Mouse (Mus musculus) CH12.LX (cell line): ENCODE results near the gene Cep112. TPM values are rescaled to one million over a fixed set of nuclear protein-coding genes. Genes with fewer than 3 reads are reported as not detected.

ENCODE experiments used
- DNase-seq: peaks from one replicate; pipeline ENCODE4 v3.0.0-alpha.2; 2013; ENCODE audit errors: extremely low read depth
- H3K27ac ChIP-seq: 2 replicates; pipeline ENCODE4 v1.5.1; 2012; ENCODE audit warnings: low read depth, mild to moderate bottlenecking, control low read depth, moderate library complexity; ENCODE audit not compliant: insufficient read depth
- H3K27me3 ChIP-seq: replicated peaks from 2 replicates; pipeline ENCODE3; 2012; ENCODE audit warnings: inconsistent platforms
- H3K36me3 ChIP-seq, 2 experiments: replicated peaks in 1 of 2; 2 replicates each; pipeline versions ENCODE3 to v1.6.1; 2012; ENCODE audit warnings: inconsistent platforms in 1 of 2, low read length in 1 of 2, mild to moderate bottlenecking in 1 of 2, mixed read lengths in 1 of 2, moderate library complexity in 1 of 2; ENCODE audit not compliant: control insufficient read depth in 1 of 2, insufficient read depth in 1 of 2
- H3K4me1 ChIP-seq, 2 experiments: 2 replicates each; pipeline ENCODE4 v1.6.1; 2012; ENCODE audit warnings: inconsistent platforms in 1 of 2, moderate library complexity in 1 of 2; ENCODE audit not compliant: insufficient read depth in 2 of 2, control insufficient read depth in 1 of 2
- H3K4me2 ChIP-seq: 2 replicates; pipeline ENCODE4 v1.6.1; 2012; ENCODE audit warnings: low read depth, mild to moderate bottlenecking, control low read depth; ENCODE audit not compliant: poor library complexity, insufficient read depth, severe bottlenecking
- H3K4me3 ChIP-seq, 3 experiments: fragments of 150-350 bp in 1 of 3; sonication (generic) in 1 of 3; replicated peaks in 1 of 3; 2 replicates each; pipeline versions ENCODE3 to v1.5.1; 2011 to 2012; ENCODE audit warnings: low read depth in 2 of 3, low read length in 2 of 3, mild to moderate bottlenecking in 2 of 3, moderate library complexity in 2 of 3, control low read depth in 1 of 3, improper control_type of control experiment in 1 of 3, inconsistent platforms in 1 of 3, mixed read lengths in 1 of 3; ENCODE audit not compliant: poor library complexity in 1 of 3
- H3K79me2 ChIP-seq: replicated peaks from 2 replicates; pipeline ENCODE4 v1.6.1; 2012; ENCODE audit warnings: mild to moderate bottlenecking, moderate library complexity; ENCODE audit not compliant: control insufficient read depth, poor library complexity, insufficient read depth, severe bottlenecking; ENCODE audit errors: extremely low read depth
- H3K9ac ChIP-seq: 2 replicates; pipeline ENCODE4 v1.6.1; 2012; ENCODE audit warnings: low read depth, mild to moderate bottlenecking, control low read depth, moderate library complexity; ENCODE audit not compliant: insufficient read depth
- H3K9me3 ChIP-seq: replicated peaks from 2 replicates; pipeline ENCODE3; 2012; ENCODE audit warnings: low read length, inconsistent platforms, mixed read lengths
- BHLHE40 ChIP-seq: IDR thresholded peaks from 2 replicates; pipeline ENCODE4 v1.6.1; 2011; ENCODE audit warnings: mild to moderate bottlenecking, low read depth, low read length, improper control_type of control experiment
- CHD1 ChIP-seq: IDR thresholded peaks from 2 replicates; pipeline ENCODE4 v1.6.1; 2012; ENCODE audit warnings: low read depth, low read length, improper control_type of control experiment, inconsistent platforms
- CTCF ChIP-seq, 2 experiments: IDR thresholded peaks in 1 of 2; conservative IDR thresholded peaks in 1 of 2; 2 replicates each; pipeline ENCODE4 v1.5.1; 2011 to 2012; ENCODE audit warnings: low read depth in 2 of 2, low read length in 2 of 2, improper control_type of control experiment in 1 of 2, inconsistent platforms in 1 of 2, mild to moderate bottlenecking in 1 of 2, moderate library complexity in 1 of 2
- E2F4 ChIP-seq: IDR thresholded peaks from 2 replicates; pipeline ENCODE4 v1.6.1; 2011; ENCODE audit warnings: low read depth, low read length, improper control_type of control experiment; ENCODE audit not compliant: insufficient replicate concordance
- ELF1 ChIP-seq: IDR thresholded peaks from 2 replicates; pipeline ENCODE4 v1.6.1; 2014; ENCODE audit warnings: low read depth, mild to moderate bottlenecking, inconsistent platforms, low read length, improper control_type of control experiment
- ETS1 ChIP-seq: conservative IDR thresholded peaks from 2 replicates; pipeline ENCODE4 v1.6.1; 2012; ENCODE audit warnings: low read depth, mild to moderate bottlenecking, inconsistent platforms, low read length, improper control_type of control experiment, moderate library complexity
- HCFC1 ChIP-seq: IDR thresholded peaks from 2 replicates; pipeline ENCODE4 v1.6.1; 2012; ENCODE audit warnings: low read depth, mild to moderate bottlenecking, inconsistent platforms, low read length, improper control_type of control experiment
- JUN ChIP-seq: IDR thresholded peaks from 2 replicates; pipeline ENCODE4 v1.6.1; 2011; ENCODE audit warnings: low read depth, mild to moderate bottlenecking, low read length, improper control_type of control experiment, moderate library complexity; ENCODE audit not compliant: insufficient read depth
- MAFK ChIP-seq: IDR thresholded peaks from 2 replicates; pipeline ENCODE4 v1.6.1; 2011; ENCODE audit warnings: low read length, improper control_type of control experiment; ENCODE audit not compliant: insufficient replicate concordance
- MAZ ChIP-seq: IDR thresholded peaks from 2 replicates; pipeline ENCODE4 v1.6.1; 2012; ENCODE audit warnings: low read depth, mild to moderate bottlenecking, inconsistent platforms, low read length, improper control_type of control experiment, moderate library complexity
- MEF2A ChIP-seq: IDR thresholded peaks from 2 replicates; pipeline ENCODE4 v1.6.1; 2014; ENCODE audit warnings: low read depth, mild to moderate bottlenecking, inconsistent platforms, low read length, improper control_type of control experiment, borderline replicate concordance
- MYC ChIP-seq: IDR thresholded peaks from 2 replicates; pipeline ENCODE4 v1.6.1; 2011; ENCODE audit warnings: low read depth, mild to moderate bottlenecking, improper control_type of control experiment, low read length
- NELFE ChIP-seq: IDR thresholded peaks from 2 replicates; pipeline ENCODE4 v1.6.1; 2011; ENCODE audit warnings: low read depth, low read length, improper control_type of control experiment
- NRF1 ChIP-seq: IDR thresholded peaks from 2 replicates; pipeline ENCODE4 v1.6.1; 2014; ENCODE audit warnings: low read depth, mild to moderate bottlenecking, inconsistent platforms, low read length, improper control_type of control experiment, moderate library complexity
- PAX5 ChIP-seq: IDR thresholded peaks from 2 replicates; pipeline ENCODE4 v1.6.1; 2012; ENCODE audit warnings: low read length, inconsistent platforms, mixed read lengths
- POLR2AphosphoS2 ChIP-seq: IDR thresholded peaks from 2 replicates; pipeline ENCODE4 v1.6.1; 2011; ENCODE audit warnings: low read depth, low read length, improper control_type of control experiment
- RAD21 ChIP-seq: IDR thresholded peaks from 2 replicates; pipeline ENCODE4 v1.6.1; 2011; ENCODE audit warnings: low read depth, mild to moderate bottlenecking, low read length, improper control_type of control experiment, moderate library complexity
- RCOR1 ChIP-seq: conservative IDR thresholded peaks from 2 replicates; pipeline ENCODE4 v1.6.1; 2012; ENCODE audit warnings: low read depth, mild to moderate bottlenecking, inconsistent platforms, low read length, improper control_type of control experiment
- SIN3A ChIP-seq: IDR thresholded peaks from 2 replicates; pipeline ENCODE4 v1.6.1; 2012; ENCODE audit warnings: low read length, improper control_type of control experiment, inconsistent platforms
- TCF12 ChIP-seq: IDR thresholded peaks from 2 replicates; pipeline ENCODE4 v1.6.1; 2014; ENCODE audit warnings: low read depth, mild to moderate bottlenecking, inconsistent platforms, low read length, improper control_type of control experiment
- UBTF ChIP-seq: IDR thresholded peaks from 2 replicates; pipeline ENCODE4 v1.6.1; 2012; ENCODE audit warnings: low read depth, mild to moderate bottlenecking, inconsistent platforms, low read length, improper control_type of control experiment, moderate library complexity
- USF2 ChIP-seq: conservative IDR thresholded peaks from 2 replicates; pipeline ENCODE4 v1.6.1; 2011; ENCODE audit warnings: low read depth, low read length, improper control_type of control experiment
- ZKSCAN1 ChIP-seq: IDR thresholded peaks from 2 replicates; pipeline ENCODE4 v1.6.1; 2012; ENCODE audit warnings: low read depth, inconsistent platforms, low read length, improper control_type of control experiment, borderline replicate concordance
- dilution Hi-C: fragments of 300-500 bp; cut with MboI; formaldehyde crosslinking; loops from 2 replicates; pipeline ENCODE4 v1.14.3; 2020; ENCODE audit warnings: low sequenced_read_pairs; ENCODE audit not compliant: extremely low pct_unique_long_range_greater_than_20kb, extremely low pct_ligation_motif_present
- in situ Hi-C: fragments of 300-500 bp; cut with MboI; formaldehyde crosslinking; loops from 3 replicates; pipeline ENCODE4 v1.14.3; 2019; ENCODE audit warnings: low sequenced_read_pairs, low pct_ligation_motif_present, low pct_unique_long_range_greater_than_20kb, mixed read lengths
- polyA plus RNA-seq: library from polyadenylated mRNA; unstranded; fragments of >175 nt; gene quantifications from 2 replicates; pipeline ENCODE4 v1.2.1, GENCODE M21; 2012; ENCODE audit warnings: low read depth; ENCODE audit not compliant: insufficient read length
- total RNA-seq, 2 experiments: library from RNA; depleted of rRNA; stranded (reverse); fragments of 300-350 nt in 1 of 2; fragments of >200 nt in 1 of 2; gene quantifications; 2 replicates each; pipeline ENCODE4 v1.2.3; 2012 to 2014

The Cep112 gene
- total and polyA plus RNA-seq, 3 experiments, result 0.93 to 1.4 (median 1.3) TPM

DNA sequence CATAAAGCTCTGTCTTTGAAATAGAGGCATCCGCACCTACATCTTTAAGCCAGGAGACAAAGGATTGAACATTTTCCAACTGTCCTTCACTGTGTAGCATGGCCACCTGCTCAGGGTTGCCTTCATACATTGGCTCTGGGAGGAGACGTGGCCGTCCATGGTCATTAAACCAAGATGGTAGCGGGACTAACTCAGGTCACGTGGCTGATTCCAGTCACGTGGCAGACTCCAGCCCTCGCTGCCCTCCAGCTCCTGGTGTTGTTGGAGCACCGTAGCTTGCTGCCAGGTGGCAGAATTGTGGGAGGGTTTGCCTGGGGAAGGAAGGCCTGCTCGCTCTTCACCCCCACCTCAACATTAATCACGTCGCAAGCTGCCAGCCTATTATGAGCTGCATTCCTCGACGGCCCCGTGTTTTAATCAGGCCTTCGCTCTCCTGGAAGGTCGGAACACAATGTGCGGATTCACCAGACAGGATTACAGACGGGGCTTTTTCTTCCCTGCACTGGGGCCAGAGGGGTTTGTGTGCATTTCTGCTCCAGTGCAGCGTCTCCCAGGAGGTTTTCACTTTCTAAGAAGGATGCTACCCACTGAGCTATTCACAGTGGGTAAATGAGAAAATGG, 460.4 kb downstream of the Cep112 start:
- Histone ChIP-seq H3K36me3 (no peaks in the 10 kb centered on the region), H3K27ac (no peak overlapping the region), H3K79me2 (no peaks in the 10 kb centered on the region), H3K9ac (no peak overlapping the region), H3K4me1 (peaks cover 0 to 22% of the 10 kb centered on the region in 2 experiments; a peak in 2 of 4 replicates), H3K4me2 (no peak overlapping the region), H3K27me3 (no peaks in the 10 kb centered on the region), H3K4me3 (no peak overlapping the region), H3K9me3 (peaks cover 2% of the 10 kb centered on the region)
- dilution Hi-C loops (no loop called here), in situ Hi-C loops (no loop called here)
- TF ChIP-seq MAZ (no peak), USF2 (no peak), POLR2AphosphoS2 (no peak), HCFC1 (no peak), ELF1 (no peak), ETS1 (no peak), BHLHE40 (no peak), PAX5 (no peak), NRF1 (no peak), MEF2A (no peak), NELFE (no peak), MYC (no peak), UBTF (no peak), ZKSCAN1 (no peak), CTCF (conservative IDR thresholded peaks at IDR 0.05 in 1 of 2, IDR thresholded peaks at IDR 0.05 in 1 of 2; ENCODE audit: low read depth in 2 of 2, low read length in 2 of 2) (no peak), RCOR1 (no peak), SIN3A (no peak), CHD1 (no peak)
- DNase-seq, result no peak

- TF ChIP-seq TCF12, result no peak
- no peak for TF ChIP-seq UBTF
- TF ChIP-seq JUN, result no peak
- TF ChIP-seq RAD21, result no peak
- TF ChIP-seq MAFK, result no peak
- no peak for TF ChIP-seq USF2
- no peak for TF ChIP-seq E2F4
- no peak for TF ChIP-seq RCOR1
- TF ChIP-seq, all 38 proteins: peak for 0
- peaks cover 2% of the 10 kb centered on the region for H3K9me3 ChIP-seq
- dilution Hi-C loops, result no loop called here
- DNase-seq, result no peak
- in situ Hi-C loops, result no loop called here
- no peak overlapping the region for H3K9ac ChIP-seq
- no peaks in the 10 kb centered on the region for H3K27me3 ChIP-seq
- no peaks in the 10 kb centered on the region for H3K79me2 ChIP-seq
- H3K4me2 ChIP-seq, result no peak overlapping the region
- peaks cover 0 to 15% of the 10 kb centered on the region in 2 experiments; a peak in 2 of 4 replicates for H3K4me1 ChIP-seq
- no peak overlapping the region for H3K27ac ChIP-seq
- no peaks in the 10 kb centered on the region for H3K36me3 ChIP-seq
- no peak overlapping the region for H3K4me3 ChIP-seq
Observed at GRCm38 (mm10) chr11:108886060-108886459, 461.1 kb downstream of the Cep112 start.
